Mouse (Mus musculus) lung, embryonic 14.5 days (tissue): ENCODE measurements at regions not wholly inside any gene's neighbourhood (a gene's known extent, or its start where the extent isn't known, plus 50 kb on each side); places are given as distances from the start of the nearest gene placed in this dataset.
A peak's percentile ranks its signal among the peaks of the same experiment; 100 is the strongest.

Experiments used
- ATAC-seq: fragments of 200-750 bp; cut with Nextera tagmentation; 2 replicates; pipeline ENCODE4 v1.8.0; 2017; ENCODE audit warnings: mild to moderate bottlenecking, moderate TSS enrichment, moderate library complexity; ENCODE audit not compliant: insufficient read depth
- DNase-seq: peaks from one replicate; pipeline ENCODE4 v3.0.0-alpha.2; 2015
- H3K27ac ChIP-seq: fragments of 300-500 bp; sonication (generic); 2 replicates; pipeline ENCODE4 v1.5.1; 2014; ENCODE audit warnings: low read depth, mild to moderate bottlenecking, moderate library complexity
- H3K27me3 ChIP-seq: fragments of 300-500 bp; sonication (generic); 2 replicates; pipeline ENCODE4 v1.6.1; 2014; ENCODE audit warnings: low read length, control low read depth; ENCODE audit not compliant: insufficient read depth
- H3K36me3 ChIP-seq: fragments of 300-500 bp; sonication (generic); 2 replicates; pipeline ENCODE4 v1.6.1; 2014; ENCODE audit warnings: control low read depth; ENCODE audit not compliant: insufficient read depth
- H3K4me1 ChIP-seq: fragments of 300-500 bp; sonication (generic); 2 replicates; pipeline ENCODE4 v1.6.1; 2014; ENCODE audit warnings: antibody characterized with exemption, control low read depth; ENCODE audit not compliant: insufficient read depth
- H3K4me2 ChIP-seq: fragments of 300-500 bp; sonication (generic); 2 replicates; pipeline ENCODE4 v1.6.1; 2014; ENCODE audit warnings: mild to moderate bottlenecking
- H3K4me3 ChIP-seq: fragments of 300-500 bp; sonication (generic); 2 replicates; pipeline ENCODE4 v1.5.1; 2014; ENCODE audit warnings: low read depth, low read length
- H3K9ac ChIP-seq: fragments of 300-500 bp; sonication (generic); 2 replicates; pipeline ENCODE4 v1.6.1; 2014
- H3K9me3 ChIP-seq: fragments of 300-500 bp; sonication (generic); 2 replicates; pipeline ENCODE4 v1.6.1; 2016; ENCODE audit warnings: low read depth, low read length, control low read depth
- CTCF ChIP-seq: IDR thresholded peaks from 2 replicates; pipeline ENCODE4 v1.5.1; 2016; ENCODE audit warnings: antibody characterized with exemption, low read depth
- WGBS: fragments of 180-500 bp; shearing (Covaris S2); extraction: QIAGEN DNeasy Blood & Tissue Kit; methylation state at CpG from one replicate; pipeline ENCODE4 v1.1.7; 2014; 5-methylcytosine and 5-hydroxymethylcytosine counted together

DNA sequence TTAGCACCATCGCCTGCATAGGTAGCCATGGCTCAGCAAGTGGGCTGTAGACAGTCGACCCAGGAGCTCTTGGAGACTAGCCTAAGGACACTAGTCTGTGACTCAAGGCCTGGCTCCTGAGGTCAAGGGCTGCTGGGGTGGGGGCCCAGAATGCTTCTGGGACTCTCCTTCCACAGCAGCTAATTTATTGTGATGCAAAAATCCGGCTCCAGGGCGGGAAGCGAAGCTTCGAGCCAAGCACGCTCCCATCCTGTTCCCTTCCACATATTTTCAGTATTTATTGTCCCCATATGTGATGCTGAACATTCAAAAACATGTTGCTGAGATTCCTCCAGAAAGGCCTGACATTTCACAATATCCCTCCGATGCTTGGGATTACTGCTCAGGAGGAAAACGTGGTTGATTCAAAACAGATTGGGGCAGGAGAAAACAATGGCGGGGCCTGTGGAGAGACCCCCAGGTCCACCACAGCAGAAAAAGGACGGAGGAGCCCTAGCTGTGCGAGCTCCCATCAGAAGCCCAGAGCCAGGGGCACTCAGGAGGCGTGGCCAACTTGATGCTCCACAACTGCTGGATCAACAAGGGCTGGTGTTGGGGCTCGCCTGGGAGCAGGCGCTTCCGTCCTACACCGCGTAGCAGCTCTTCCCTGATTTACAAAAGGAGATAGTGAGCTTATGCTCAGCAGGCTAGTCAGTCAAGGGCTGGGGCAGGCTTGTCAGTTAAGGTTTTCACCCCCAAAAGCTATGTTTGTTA is 73.4 kb downstream of the Inhbb start:
- H3K4me3 ChIP-seq = no peak overlapping the region
- no peaks in the 10 kb centered on the region for H3K9me3 ChIP-seq
- no peak overlapping the region for H3K4me2 ChIP-seq
- no peaks in the 10 kb centered on the region for H3K36me3 ChIP-seq
- no peak overlapping the region for H3K9ac ChIP-seq
- ATAC-seq (peak; percentile 65; the same call in 1 of the 2 replicates), DNase-seq (peak; percentile 43)
- H3K4me1 ChIP-seq = no peaks in the 10 kb centered on the region
- H3K27me3 ChIP-seq = no peaks in the 10 kb centered on the region
- TF ChIP-seq CTCF = no peak
- 27% methylated on average over 18 of the region's 18 CpGs for WGBS
- no peak overlapping the region for H3K27ac ChIP-seq

DNA sequence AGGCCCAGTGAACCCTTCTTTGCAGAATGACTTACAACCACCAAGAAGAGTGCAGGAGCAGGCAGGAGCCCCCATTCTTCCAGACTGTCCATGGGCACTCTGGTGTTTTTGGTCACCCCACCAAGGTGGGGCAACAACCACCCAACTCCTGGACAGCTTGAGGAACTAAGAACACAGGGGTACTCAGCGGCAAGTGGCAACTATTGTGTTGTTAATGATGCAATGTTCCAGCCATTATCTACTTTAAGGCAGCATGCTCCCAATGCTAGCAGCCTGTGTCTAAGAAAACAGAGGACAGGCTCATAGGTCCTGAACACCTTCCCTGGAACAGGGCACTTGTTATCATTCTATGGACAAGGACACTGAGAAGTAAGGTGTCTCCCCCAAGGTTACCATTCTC is 74.3 kb downstream of the Inhbb start:
- Histone ChIP-seq H3K9me3 (no peaks in the 10 kb centered on the region), H3K27ac (no peak overlapping the region), H3K4me2 (no peak overlapping the region), H3K36me3 (no peaks in the 10 kb centered on the region), H3K27me3 (no peaks in the 10 kb centered on the region), H3K4me1 (no peaks in the 10 kb centered on the region), H3K9ac (no peak overlapping the region), H3K4me3 (no peak overlapping the region)
- no peak for TF ChIP-seq CTCF
- ATAC-seq (no peak), DNase-seq (no peak)
- 94% methylated on average over 1 of the region's 1 CpGs for WGBS

DNA sequence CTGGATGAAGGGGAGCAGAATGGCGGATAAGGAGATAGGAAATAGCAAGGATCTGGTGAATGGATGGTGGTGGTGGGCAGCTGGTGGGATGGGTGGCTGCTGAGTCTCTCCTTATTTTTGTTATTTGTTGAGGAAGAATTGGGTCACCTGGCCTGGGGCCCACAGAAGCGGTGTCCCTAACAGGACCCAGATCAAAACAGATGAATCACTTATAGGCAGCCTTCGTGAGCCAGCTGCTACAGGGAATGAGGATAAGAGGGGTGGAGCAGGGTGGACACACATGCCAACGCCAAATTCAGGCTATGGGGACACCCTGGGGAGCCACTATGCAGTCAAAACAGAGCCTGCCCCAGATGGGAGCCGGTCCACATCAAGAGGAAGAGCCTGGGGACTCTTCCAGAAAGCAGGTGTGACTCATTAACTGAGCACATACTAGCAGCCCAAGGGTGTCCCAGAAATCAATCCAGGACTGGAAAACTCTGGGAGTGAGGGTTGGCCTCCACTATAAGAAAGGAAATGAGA is 75.4 kb downstream of the Inhbb start:
- WGBS = 69% methylated on average over 5 of the region's 5 CpGs
- no peak for ATAC-seq
- H3K9ac ChIP-seq = no peak overlapping the region

DNA sequence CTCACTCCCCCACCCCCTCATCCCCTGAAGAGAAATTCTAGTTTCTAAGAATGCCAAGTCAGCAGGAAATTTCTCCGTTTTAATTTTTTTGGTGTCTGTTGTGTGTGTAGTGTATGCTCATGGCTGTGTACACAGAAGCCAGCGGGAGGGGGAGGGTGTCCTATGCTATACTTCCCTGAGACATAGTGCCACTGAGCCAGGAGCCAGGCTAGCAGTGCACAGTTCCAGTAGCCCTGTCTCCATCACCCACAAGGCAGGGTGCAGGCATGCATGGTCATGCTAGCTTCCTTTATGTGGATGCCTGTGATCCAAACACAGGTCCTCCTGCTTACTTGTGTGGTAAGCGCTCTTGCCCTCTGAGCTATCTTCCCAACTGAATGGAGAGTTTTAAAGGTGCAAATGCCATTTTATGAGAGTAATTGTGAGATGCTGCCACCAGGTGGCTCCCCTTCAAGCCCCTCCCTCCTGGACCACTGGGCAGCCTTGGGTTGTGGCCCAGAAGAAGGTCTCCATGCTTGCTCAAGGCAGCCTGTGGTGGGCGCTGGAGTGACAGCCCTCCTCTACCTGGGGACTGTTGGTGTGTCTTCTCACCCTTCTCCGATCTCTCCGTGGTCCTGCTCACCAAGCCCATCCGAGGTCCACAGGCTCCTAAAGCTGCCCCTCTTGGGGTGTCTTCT is 76.8 kb downstream of the Inhbb start:
- Histone ChIP-seq H3K9ac (no peak overlapping the region), H3K27ac (no peak overlapping the region), H3K4me2 (no peak overlapping the region), H3K9me3 (no peaks in the 10 kb centered on the region), H3K4me1 (no peaks in the 10 kb centered on the region), H3K36me3 (no peaks in the 10 kb centered on the region), H3K27me3 (no peaks in the 10 kb centered on the region), H3K4me3 (no peak overlapping the region)
- peak; percentile 41; the same call in 1 of the 2 replicates for TF ChIP-seq CTCF
- DNase-seq (no peak), ATAC-seq (no peak)
- WGBS = 56% methylated on average over 7 of the region's 7 CpGs

More for the DNA sequence above, 75.4 kb downstream of the Inhbb start:
- no peak for TF ChIP-seq CTCF
- Histone ChIP-seq H3K9me3 (no peaks in the 10 kb centered on the region), H3K4me2 (no peak overlapping the region), H3K36me3 (no peaks in the 10 kb centered on the region), H3K4me1 (no peaks in the 10 kb centered on the region), H3K27me3 (no peaks in the 10 kb centered on the region), H3K27ac (no peak overlapping the region), H3K4me3 (no peak overlapping the region)
- DNase-seq = no peak

DNA sequence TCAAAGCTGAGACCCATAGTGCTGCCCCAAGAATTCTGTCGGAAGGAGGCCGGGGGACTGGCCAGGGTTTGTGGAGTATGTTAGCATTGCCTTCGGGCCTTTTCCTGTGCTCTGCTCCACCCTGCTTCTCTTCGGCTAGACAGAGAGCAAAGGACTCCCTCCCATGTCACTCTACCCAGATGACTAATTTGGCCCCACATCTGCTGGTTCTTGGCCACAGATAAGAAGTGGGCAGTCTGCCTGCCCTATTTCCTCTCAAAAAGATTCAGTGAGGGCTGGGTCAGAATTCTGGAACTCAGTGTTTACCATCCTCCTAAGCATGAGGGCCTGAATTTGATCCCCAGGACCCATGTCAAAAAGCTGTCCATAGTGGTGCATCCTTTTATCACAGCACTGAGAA is 78.0 kb downstream of the Inhbb start:
- Histone ChIP-seq H3K9ac (no peak overlapping the region), H3K36me3 (no peaks in the 10 kb centered on the region), H3K27me3 (no peaks in the 10 kb centered on the region), H3K9me3 (no peaks in the 10 kb centered on the region), H3K4me2 (no peak overlapping the region), H3K4me3 (no peak overlapping the region), H3K4me1 (no peaks in the 10 kb centered on the region), H3K27ac (no peak overlapping the region)
- WGBS = 58% methylated on average over 4 of the region's 4 CpGs
- ATAC-seq = no peak
- DNase-seq = no peak
- no peak for TF ChIP-seq CTCF

DNA sequence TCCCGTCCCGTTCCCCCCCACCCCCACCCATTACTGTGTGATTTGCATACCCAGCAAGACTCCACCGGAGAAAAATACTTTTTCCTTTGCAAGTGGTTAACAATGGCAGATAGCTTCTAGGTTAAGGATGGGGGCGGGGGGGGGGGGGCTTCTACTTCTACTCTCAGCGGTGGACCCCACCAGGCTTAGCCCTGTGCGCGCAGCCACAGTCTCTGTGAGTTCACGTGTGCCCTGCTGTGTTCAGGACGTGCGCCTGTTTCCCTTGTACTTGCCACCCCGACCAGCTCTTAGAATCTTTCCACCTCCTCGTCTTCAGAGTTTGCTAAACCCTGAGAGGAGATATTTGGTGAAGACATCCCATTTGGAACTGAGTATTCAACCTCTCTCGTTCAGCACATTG is 86.9 kb downstream of the Inhbb start:
- DNase-seq (no peak), ATAC-seq (no peak)
- H3K36me3 ChIP-seq = no peaks in the 10 kb centered on the region
- no peaks in the 10 kb centered on the region for H3K27me3 ChIP-seq
- 37% methylated on average over 13 of the region's 13 CpGs for WGBS
- H3K4me2 ChIP-seq = no peak overlapping the region
- TF ChIP-seq CTCF = no peak
- no peak overlapping the region for H3K27ac ChIP-seq
- no peak overlapping the region for H3K4me3 ChIP-seq
- no peaks in the 10 kb centered on the region for H3K9me3 ChIP-seq
- H3K4me1 ChIP-seq = no peaks in the 10 kb centered on the region
- no peak overlapping the region for H3K9ac ChIP-seq

DNA sequence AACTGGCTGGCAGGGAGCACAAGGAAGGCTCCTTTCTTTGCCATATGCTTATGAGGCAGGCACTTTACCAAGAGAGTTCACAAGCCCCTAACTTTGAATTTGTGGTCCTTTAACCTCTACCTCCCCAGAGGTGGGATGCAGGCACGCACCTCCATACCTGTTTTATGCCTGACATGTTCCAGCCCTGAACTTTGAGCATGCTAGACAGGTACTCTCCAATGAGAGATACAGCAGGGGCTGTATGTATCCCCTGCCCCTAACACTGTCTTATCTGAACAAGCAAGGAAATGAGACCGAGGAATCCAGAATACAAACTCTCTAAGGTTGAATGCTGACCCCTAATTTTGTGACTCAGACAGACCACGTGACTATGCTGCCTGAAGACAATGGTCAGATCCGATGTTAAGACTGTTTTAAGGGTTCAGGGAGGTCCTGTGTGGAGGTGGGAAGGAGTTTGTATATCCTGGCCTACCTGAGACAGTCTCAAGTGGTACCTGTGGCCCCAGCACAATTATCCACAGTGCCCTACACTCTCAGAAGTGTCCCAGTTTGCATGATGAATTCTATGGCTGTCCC is 91.2 kb downstream of the Inhbb start:
- no peaks in the 10 kb centered on the region for H3K36me3 ChIP-seq
- no peak for DNase-seq
- TF ChIP-seq CTCF = no peak
- no peak overlapping the region for H3K9ac ChIP-seq
- no peaks in the 10 kb centered on the region for H3K27me3 ChIP-seq
- H3K4me1 ChIP-seq = no peaks in the 10 kb centered on the region
- H3K9me3 ChIP-seq = no peaks in the 10 kb centered on the region
- H3K4me2 ChIP-seq = no peak overlapping the region
- no peak overlapping the region for H3K27ac ChIP-seq
- ATAC-seq = no peak
- WGBS = 57% methylated on average over 4 of the region's 4 CpGs
- H3K4me3 ChIP-seq = no peak overlapping the region
